Mouse (Mus musculus): ENCODE measurements around the gene Tmod3. TPM values are rescaled to one million over a fixed set of nuclear protein-coding genes. Genes with fewer than 3 reads are reported as not detected.
A peak's percentile ranks its signal among the peaks of the same experiment; 100 is the strongest.

Gene Tmod3
- total RNA-seq (2021), result 10 to 100 TPM; 42.1 to 43.5 TPM
- long read RNA-seq, experiment 1, transcript Tmod3-201 (10 exons, 3,667 nt), result major isoform, 34 of 36 reads
- long read RNA-seq, experiment 1, partial matches to known transcripts, result 1 of 36 reads
- long read RNA-seq, experiment 1, other reads (novel, unspliced or antisense), result 1 of 36 reads
- long read RNA-seq, experiment 2, transcript Tmod3-201 (10 exons, 3,667 nt), result major isoform, 25 of 31 reads
- long read RNA-seq, experiment 2, partial matches to known transcripts, result 1 of 31 reads
- long read RNA-seq, experiment 2, other reads (novel, unspliced or antisense), result 3 of 31 reads

GRCm38 (mm10) chr9:75559512-75560012 is at the start of gene Tmod3:
TSS of gene Tmod3 (minus strand) at chr9:75559657.
- DNase-seq, result peak; percentile 94

GRCm38 (mm10) chr9:75607496-75607895 is 48.0 kb upstream of the Tmod3 start:
- no peak for DNase-seq

GRCm38 (mm10) chr9:75601510-75601909 is 42.1 kb upstream of the Tmod3 start:
- no peak for DNase-seq

GRCm38 (mm10) chr9:75600166-75600934 is 40.9 kb upstream of the Tmod3 start:
- no peak for DNase-seq

- no peak for DNase-seq
Observed at GRCm38 (mm10) chr9:75599191-75599841, 39.9 kb upstream of the Tmod3 start.

GRCm38 (mm10) chr9:75597596-75597995 is 38.1 kb upstream of the Tmod3 start:
- no peak for DNase-seq

- no peak for DNase-seq
Observed at GRCm38 (mm10) chr9:75597036-75597435, 37.6 kb upstream of the Tmod3 start.

GRCm38 (mm10) chr9:75593481-75593880 is 34.0 kb upstream of the Tmod3 start:
- no peak for DNase-seq

GRCm38 (mm10) chr9:75589850-75590790 is 30.7 kb upstream of the Tmod3 start:
- DNase-seq, result no peak

GRCm38 (mm10) chr9:75581694-75582350 is 22.4 kb upstream of the Tmod3 start:
- DNase-seq, result no peak

GRCm38 (mm10) chr9:75579321-75579720 is 19.9 kb upstream of the Tmod3 start:
- DNase-seq, result no peak

- no peak for DNase-seq
Observed at GRCm38 (mm10) chr9:75571036-75571942, 11.8 kb upstream of the Tmod3 start.

GRCm38 (mm10) chr9:75568399-75568798 is 8.9 kb upstream of the Tmod3 start:
- DNase-seq, result no peak

GRCm38 (mm10) chr9:75564892-75565291 is 5.4 kb upstream of the Tmod3 start:
- DNase-seq, result no peak

GRCm38 (mm10) chr9:75563622-75564021 is 4.2 kb upstream of the Tmod3 start:
- no peak for DNase-seq

GRCm38 (mm10) chr9:75563176-75563575 is 3.7 kb upstream of the Tmod3 start:
- no peak for DNase-seq

- DNase-seq, result no peak
Observed at GRCm38 (mm10) chr9:75561040-75561669, 1.7 kb upstream of the Tmod3 start.

GRCm38 (mm10) chr9:75560353-75560752 is 896 bp upstream of the Tmod3 start:
- no peak for DNase-seq

GRCm38 (mm10) chr9:75558812-75559511 is 495 bp downstream of the Tmod3 start:
- DNase-seq, result no peak

Measured in gastrocnemius, postnatal 10 days (tissue).